Mouse (Mus musculus): ENCODE measurements around the gene Itga6. TPM values are rescaled to one million over a fixed set of nuclear protein-coding genes. Genes with fewer than 3 reads are reported as not detected.

Itga6 gene
- polyA plus RNA-seq, 1 experiment from 2014 or later = 95.8 TPM

- 81% methylated on average over 4 of the region's 4 CpGs for WGBS
- no peak for ATAC-seq (ENCODE audit: low FRiP score, low TSS enrichment)
- no peaks in the 10 kb centered on the region for H3K4me1 ChIP-seq (ENCODE audit: control insufficient read depth, insufficient read depth, low read length)
- no peaks in the 10 kb centered on the region for H3K36me3 ChIP-seq (ENCODE audit: control insufficient read depth, insufficient read depth, low read length)
- H3K27ac ChIP-seq (ENCODE audit: low read depth, low read length) = no peak overlapping the region
- no peak overlapping the region for H3K4me2 ChIP-seq (replicated peaks; ENCODE audit: low read depth, low read length)
- H3K27me3 ChIP-seq (ENCODE audit: control insufficient read depth, insufficient read depth, low read length) = no peaks in the 10 kb centered on the region
- H3K4me3 ChIP-seq (ENCODE audit: low read length) = no peak overlapping the region
- H3K9me3 ChIP-seq (ENCODE audit: control insufficient read depth, low read length) = no peaks in the 10 kb centered on the region
- no peak overlapping the region for H3K9ac ChIP-seq (ENCODE audit: low read depth, low read length)
These were observed 7.7 kb downstream of the Itga6 start for GRCm38 (mm10) chr2:71753161-71753560.

- H3K27me3 ChIP-seq (ENCODE audit: control insufficient read depth, insufficient read depth, low read length) = no peaks in the 10 kb centered on the region
- H3K27ac ChIP-seq (ENCODE audit: low read depth, low read length) = no peak overlapping the region
- no peak overlapping the region for H3K9ac ChIP-seq (ENCODE audit: low read depth, low read length)
- WGBS = 92% methylated on average over 4 of the region's 4 CpGs
- H3K4me3 ChIP-seq (ENCODE audit: low read length) = no peak overlapping the region
- H3K36me3 ChIP-seq (ENCODE audit: control insufficient read depth, insufficient read depth, low read length) = no peaks in the 10 kb centered on the region
- H3K9me3 ChIP-seq (ENCODE audit: control insufficient read depth, low read length) = no peaks in the 10 kb centered on the region
- H3K4me2 ChIP-seq (replicated peaks; ENCODE audit: low read depth, low read length) = no peak overlapping the region
- H3K4me1 ChIP-seq (ENCODE audit: control insufficient read depth, insufficient read depth, low read length) = peaks cover 10% of the 10 kb centered on the region; the same call in 1 of the 2 replicates
- ATAC-seq (ENCODE audit: low FRiP score, low TSS enrichment) = no peak
These were observed 10.3 kb downstream of the Itga6 start for GRCm38 (mm10) chr2:71755748-71756147.

DNA sequence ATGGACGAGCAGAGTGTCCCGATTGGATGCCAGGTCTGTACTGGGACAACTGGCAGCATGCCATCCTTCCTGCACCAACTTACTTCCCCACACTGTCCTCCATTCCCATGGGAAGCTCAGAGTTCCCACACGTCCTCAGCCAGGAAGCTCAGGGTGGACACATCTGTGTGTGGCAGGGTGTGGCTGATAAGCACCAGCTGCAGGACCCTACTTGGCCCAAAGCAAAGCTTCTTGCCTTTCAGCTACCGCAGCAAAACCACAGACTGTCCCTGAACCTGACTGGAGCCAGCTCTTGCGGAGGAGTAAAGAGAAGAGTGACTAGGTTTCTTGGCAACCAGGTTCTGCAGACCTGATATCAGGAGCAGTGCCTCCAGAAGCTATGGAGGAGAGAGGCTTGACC is 11.7 kb downstream of the Itga6 start:
- no peak; the same call in 1 of the 2 replicates for ATAC-seq (ENCODE audit: low FRiP score, low TSS enrichment)
- Histone ChIP-seq H3K27ac (ENCODE audit: low read depth, low read length) (no peak overlapping the region), H3K4me3 (ENCODE audit: low read length) (no peak overlapping the region), H3K9ac (ENCODE audit: low read depth, low read length) (no peak overlapping the region), H3K36me3 (ENCODE audit: control insufficient read depth, insufficient read depth, low read length) (no peaks in the 10 kb centered on the region), H3K27me3 (ENCODE audit: control insufficient read depth, insufficient read depth, low read length) (no peaks in the 10 kb centered on the region), H3K4me2 (replicated peaks; ENCODE audit: low read depth, low read length) (no peak overlapping the region), H3K9me3 (ENCODE audit: control insufficient read depth, low read length) (no peaks in the 10 kb centered on the region), H3K4me1 (ENCODE audit: control insufficient read depth, insufficient read depth, low read length) (peaks cover 10% of the 10 kb centered on the region; the same call in 1 of the 2 replicates)
- WGBS = 68% methylated on average over 5 of the region's 5 CpGs

GRCm38 (mm10) chr2:71758591-71759531 is 13.4 kb downstream of the Itga6 start:
- H3K4me3 ChIP-seq (ENCODE audit: low read length) = no peak overlapping the region
- no peaks in the 10 kb centered on the region for H3K9me3 ChIP-seq (ENCODE audit: control insufficient read depth, low read length)
- peaks cover 10% of the 10 kb centered on the region; the same call in 1 of the 2 replicates for H3K4me1 ChIP-seq (ENCODE audit: control insufficient read depth, insufficient read depth, low read length)
- no peak overlapping the region; the same call in 1 of the 2 replicates for H3K4me2 ChIP-seq (replicated peaks; ENCODE audit: low read depth, low read length)
- H3K27me3 ChIP-seq (ENCODE audit: control insufficient read depth, insufficient read depth, low read length) = no peaks in the 10 kb centered on the region
- no peak overlapping the region for H3K27ac ChIP-seq (ENCODE audit: low read depth, low read length)
- H3K9ac ChIP-seq (ENCODE audit: low read depth, low read length) = no peak overlapping the region
- no peak for ATAC-seq (ENCODE audit: low FRiP score, low TSS enrichment)
- H3K36me3 ChIP-seq (ENCODE audit: control insufficient read depth, insufficient read depth, low read length) = no peaks in the 10 kb centered on the region
- WGBS = 34% methylated on average over 19 of the region's 19 CpGs

GRCm38 (mm10) chr2:71760091-71760490 is 14.7 kb downstream of the Itga6 start:
- no peaks in the 10 kb centered on the region for H3K27me3 ChIP-seq (ENCODE audit: control insufficient read depth, insufficient read depth, low read length)
- no peak overlapping the region for H3K4me2 ChIP-seq (replicated peaks; ENCODE audit: low read depth, low read length)
- no peaks in the 10 kb centered on the region for H3K9me3 ChIP-seq (ENCODE audit: control insufficient read depth, low read length)
- H3K4me1 ChIP-seq (ENCODE audit: control insufficient read depth, insufficient read depth, low read length) = peaks cover 10% of the 10 kb centered on the region; the same call in 1 of the 2 replicates
- H3K27ac ChIP-seq (ENCODE audit: low read depth, low read length) = no peak overlapping the region
- WGBS = 67% methylated on average over 4 of the region's 4 CpGs
- no peak overlapping the region for H3K4me3 ChIP-seq (ENCODE audit: low read length)
- ATAC-seq (ENCODE audit: low FRiP score, low TSS enrichment) = no peak
- no peak overlapping the region for H3K9ac ChIP-seq (ENCODE audit: low read depth, low read length)
- no peaks in the 10 kb centered on the region for H3K36me3 ChIP-seq (ENCODE audit: control insufficient read depth, insufficient read depth, low read length)

DNA sequence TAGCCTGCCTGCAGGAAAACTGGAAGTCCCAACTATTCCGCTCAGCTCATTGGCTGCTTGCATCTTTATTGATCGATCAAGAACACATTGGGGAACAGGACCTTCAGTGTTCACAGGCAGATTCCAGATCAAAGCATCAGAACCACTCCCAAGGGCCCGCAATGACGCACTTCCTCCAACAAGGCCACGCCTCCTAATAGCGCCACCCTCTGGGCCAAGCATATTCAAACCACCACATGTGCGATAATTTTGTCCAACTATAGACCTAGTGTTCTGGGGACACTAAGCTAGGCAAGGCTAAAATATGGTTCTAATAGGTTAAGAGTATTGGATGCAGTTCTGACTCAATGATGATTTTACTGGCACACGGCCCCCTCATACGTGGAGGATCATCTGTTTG is 15.7 kb downstream of the Itga6 start:
- Histone ChIP-seq H3K4me3 (ENCODE audit: low read length) (no peak overlapping the region), H3K36me3 (ENCODE audit: control insufficient read depth, insufficient read depth, low read length) (no peaks in the 10 kb centered on the region), H3K9me3 (ENCODE audit: control insufficient read depth, low read length) (no peaks in the 10 kb centered on the region), H3K4me1 (ENCODE audit: control insufficient read depth, insufficient read depth, low read length) (peaks cover 10% of the 10 kb centered on the region; the same call in 1 of the 2 replicates), H3K27me3 (ENCODE audit: control insufficient read depth, insufficient read depth, low read length) (no peaks in the 10 kb centered on the region), H3K4me2 (replicated peaks; ENCODE audit: low read depth, low read length) (no peak overlapping the region), H3K27ac (ENCODE audit: low read depth, low read length) (no peak overlapping the region), H3K9ac (ENCODE audit: low read depth, low read length) (no peak overlapping the region)
- 96% methylated on average over 9 of the region's 9 CpGs for WGBS
- no peak for ATAC-seq (ENCODE audit: low FRiP score, low TSS enrichment)

DNA sequence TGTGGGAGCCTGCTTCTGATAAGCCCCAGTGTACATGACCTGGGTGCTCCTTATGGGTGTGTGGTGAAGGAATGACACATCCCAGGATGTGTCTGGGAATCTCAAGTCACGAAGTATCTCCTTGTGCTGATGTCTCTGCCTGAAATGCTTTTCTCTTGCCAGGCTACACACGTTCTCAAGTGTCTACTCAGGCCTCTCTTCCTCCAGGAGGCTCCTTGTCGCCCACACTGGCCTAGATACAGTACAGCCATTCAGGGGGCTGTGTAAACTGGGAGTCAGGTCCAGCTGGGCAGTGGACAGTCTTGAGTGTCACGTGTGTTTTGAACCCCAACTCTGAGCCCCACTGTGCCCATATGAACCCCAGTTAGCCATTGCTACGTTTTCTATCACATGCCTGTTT is 19.1 kb downstream of the Itga6 start:
- H3K4me1 ChIP-seq (ENCODE audit: control insufficient read depth, insufficient read depth, low read length) = peaks cover 1% of the 10 kb centered on the region; the same call in 1 of the 2 replicates
- no peak overlapping the region for H3K27ac ChIP-seq (ENCODE audit: low read depth, low read length)
- H3K4me2 ChIP-seq (replicated peaks; ENCODE audit: low read depth, low read length) = no peak overlapping the region
- H3K9me3 ChIP-seq (ENCODE audit: control insufficient read depth, low read length) = no peaks in the 10 kb centered on the region
- H3K9ac ChIP-seq (ENCODE audit: low read depth, low read length) = no peak overlapping the region
- H3K36me3 ChIP-seq (ENCODE audit: control insufficient read depth, insufficient read depth, low read length) = no peaks in the 10 kb centered on the region
- no peak overlapping the region for H3K4me3 ChIP-seq (ENCODE audit: low read length)
- 77% methylated on average over 5 of the region's 5 CpGs for WGBS
- H3K27me3 ChIP-seq (ENCODE audit: control insufficient read depth, insufficient read depth, low read length) = no peaks in the 10 kb centered on the region
- ATAC-seq (ENCODE audit: low FRiP score, low TSS enrichment) = no peak

GRCm38 (mm10) chr2:71764961-71765735 is 19.7 kb downstream of the Itga6 start:
- Histone ChIP-seq H3K9ac (ENCODE audit: low read depth, low read length) (no peak overlapping the region), H3K4me3 (ENCODE audit: low read length) (no peak overlapping the region), H3K27ac (ENCODE audit: low read depth, low read length) (no peak overlapping the region), H3K27me3 (ENCODE audit: control insufficient read depth, insufficient read depth, low read length) (no peaks in the 10 kb centered on the region), H3K4me2 (replicated peaks; ENCODE audit: low read depth, low read length) (no peak overlapping the region), H3K9me3 (ENCODE audit: control insufficient read depth, low read length) (no peaks in the 10 kb centered on the region), H3K4me1 (ENCODE audit: control insufficient read depth, insufficient read depth, low read length) (no peaks in the 10 kb centered on the region), H3K36me3 (ENCODE audit: control insufficient read depth, insufficient read depth, low read length) (no peaks in the 10 kb centered on the region)
- WGBS = 89% methylated on average over 3 of the region's 3 CpGs
- no peak for ATAC-seq (ENCODE audit: low FRiP score, low TSS enrichment)

GRCm38 (mm10) chr2:71766007-71766406 is 20.6 kb downstream of the Itga6 start:
- ATAC-seq (ENCODE audit: low FRiP score, low TSS enrichment) = no peak
- Histone ChIP-seq H3K9me3 (ENCODE audit: control insufficient read depth, low read length) (no peaks in the 10 kb centered on the region), H3K27me3 (ENCODE audit: control insufficient read depth, insufficient read depth, low read length) (no peaks in the 10 kb centered on the region), H3K9ac (ENCODE audit: low read depth, low read length) (no peak overlapping the region), H3K4me1 (ENCODE audit: control insufficient read depth, insufficient read depth, low read length) (no peaks in the 10 kb centered on the region), H3K4me2 (replicated peaks; ENCODE audit: low read depth, low read length) (no peak overlapping the region), H3K27ac (ENCODE audit: low read depth, low read length) (no peak overlapping the region), H3K36me3 (ENCODE audit: control insufficient read depth, insufficient read depth, low read length) (no peaks in the 10 kb centered on the region), H3K4me3 (ENCODE audit: low read length) (no peak overlapping the region)
- 84% methylated on average over 5 of the region's 5 CpGs for WGBS

Measured in kidney, embryonic 14.5 days (tissue).